Mouse (Mus musculus) adipocyte (in vitro differentiated cells): ENCODE measurements at regions not wholly inside any gene's neighbourhood (a gene's known extent, or its start where the extent isn't known, plus 50 kb on each side); places are given as distances from the start of the nearest gene placed in this dataset.

ENCODE experiments used
- DNase-seq: peaks from one replicate; pipeline ENCODE4 v3.0.0-alpha.2; 2016; ENCODE audit warnings: low spot score

DNA sequence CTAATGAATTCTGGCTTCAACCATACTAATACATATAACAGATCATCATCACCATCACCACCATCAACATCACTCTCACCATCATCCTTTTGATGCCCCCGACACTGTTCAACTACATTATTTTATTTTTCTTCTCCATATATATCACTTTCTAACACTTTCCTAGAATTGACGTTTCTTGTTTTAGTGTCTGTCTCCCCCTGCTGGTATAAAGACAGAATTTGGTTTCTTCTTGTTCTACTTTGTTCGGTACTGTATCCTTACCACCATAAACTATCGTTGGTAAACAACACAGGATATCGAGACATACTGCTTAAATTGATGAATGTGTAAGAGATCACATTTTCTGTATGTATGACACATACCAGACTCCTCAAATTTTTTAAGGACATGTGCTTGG, 92.5 kb upstream of the Tab3 start:
- peak; percentile 7 for DNase-seq

- DNase-seq: peak; percentile 6
Measured at GRCm38 (mm10) chrX:85496943-85497342, 76.9 kb upstream of the Tab3 start.
